Mouse (Mus musculus): Measurements from ENCODE around the gene 2310050C09Rik. TPM values are rescaled to one million over a fixed set of nuclear protein-coding genes. Genes with fewer than 3 reads are reported as not detected.

Gene 2310050C09Rik
- not detected in 2 replicates for polyA plus RNA-seq (2016; fragmentation: Nextera tagmentation; extraction: Ambion mirVana)

- WGBS: 74% methylated on average over 4 of the region's 4 CpGs
- H3K36me3 ChIP-seq: no peaks in the 10 kb centered on the region
Measured at GRCm38 (mm10) chr3:92870116-92870515, at the start of gene 2310050C09Rik. Gene 2310050C09Rik, minus strand, starts transcription at chr3:92870216.

GRCm38 (mm10) chr3:92907571-92907970 lies 37.6 kb upstream of the 2310050C09Rik start:
- no peak for ATAC-seq (ENCODE audit: insufficient number of reproducible peaks, insufficient read depth, low FRiP score, low TSS enrichment)
- H3K4me1 ChIP-seq: no peaks in the 10 kb centered on the region
- no peaks in the 10 kb centered on the region for H3K9me3 ChIP-seq
- no peak overlapping the region for H3K27ac ChIP-seq
- no peak overlapping the region for H3K4me3 ChIP-seq
- no peaks in the 10 kb centered on the region for H3K27me3 ChIP-seq
- 23% methylated on average over 4 of the region's 4 CpGs for WGBS
- no peak overlapping the region for H3K4me2 ChIP-seq (replicated peaks)
- H3K36me3 ChIP-seq: no peaks in the 10 kb centered on the region
- no peak overlapping the region for H3K9ac ChIP-seq

More at GRCm38 (mm10) chr3:92870116-92870515, at the start of gene 2310050C09Rik:
- Histone ChIP-seq H3K9ac (no peak within 1 kb of the TSS), H3K27me3 (no peaks in the 10 kb centered on the region), H3K9me3 (no peaks in the 10 kb centered on the region), H3K4me1 (no peaks in the 10 kb centered on the region), H3K27ac (no peak within 1 kb of the TSS), H3K4me2 (replicated peaks) (no peak within 1 kb of the TSS), H3K4me3 (no peak within 1 kb of the TSS)
- no peak for ATAC-seq (ENCODE audit: insufficient number of reproducible peaks, insufficient read depth, low FRiP score, low TSS enrichment)

GRCm38 (mm10) chr3:92905182-92905581 lies 35.2 kb upstream of the 2310050C09Rik start:
- Histone ChIP-seq H3K4me1 (no peaks in the 10 kb centered on the region), H3K4me2 (replicated peaks) (no peak overlapping the region), H3K4me3 (no peak overlapping the region), H3K27me3 (no peaks in the 10 kb centered on the region), H3K9me3 (no peaks in the 10 kb centered on the region), H3K36me3 (no peaks in the 10 kb centered on the region), H3K27ac (no peak overlapping the region), H3K9ac (no peak overlapping the region)
- ATAC-seq (ENCODE audit: insufficient number of reproducible peaks, insufficient read depth, low FRiP score, low TSS enrichment): no peak
- 50% methylated on average over 3 of the region's 3 CpGs for WGBS

GRCm38 (mm10) chr3:92903640-92904039 lies 33.6 kb upstream of the 2310050C09Rik start:
- Histone ChIP-seq H3K4me3 (no peak overlapping the region), H3K27me3 (no peaks in the 10 kb centered on the region), H3K36me3 (no peaks in the 10 kb centered on the region), H3K4me1 (no peaks in the 10 kb centered on the region), H3K9ac (no peak overlapping the region), H3K27ac (no peak overlapping the region), H3K4me2 (replicated peaks) (no peak overlapping the region), H3K9me3 (no peaks in the 10 kb centered on the region)
- ATAC-seq (ENCODE audit: insufficient number of reproducible peaks, insufficient read depth, low FRiP score, low TSS enrichment): no peak
- WGBS: 34% methylated on average over 4 of the region's 4 CpGs

- Histone ChIP-seq H3K9me3 (no peaks in the 10 kb centered on the region), H3K36me3 (no peaks in the 10 kb centered on the region), H3K4me2 (replicated peaks) (no peak overlapping the region), H3K27ac (no peak overlapping the region), H3K9ac (no peak overlapping the region), H3K4me3 (no peak overlapping the region), H3K4me1 (no peaks in the 10 kb centered on the region), H3K27me3 (no peaks in the 10 kb centered on the region)
- ATAC-seq (ENCODE audit: insufficient number of reproducible peaks, insufficient read depth, low FRiP score, low TSS enrichment): no peak
- WGBS: 21% methylated on average over 3 of the region's 3 CpGs
Measured at GRCm38 (mm10) chr3:92902992-92903391, 33.0 kb upstream of the 2310050C09Rik start.

- Histone ChIP-seq H3K36me3 (no peaks in the 10 kb centered on the region), H3K27ac (no peak overlapping the region), H3K4me2 (replicated peaks) (no peak overlapping the region), H3K27me3 (no peaks in the 10 kb centered on the region), H3K4me1 (no peaks in the 10 kb centered on the region), H3K9ac (no peak overlapping the region), H3K9me3 (no peaks in the 10 kb centered on the region), H3K4me3 (no peak overlapping the region)
- 45% methylated on average over 1 of the region's 1 CpGs for WGBS
- ATAC-seq (ENCODE audit: insufficient number of reproducible peaks, insufficient read depth, low FRiP score, low TSS enrichment): no peak
Measured at GRCm38 (mm10) chr3:92894489-92894888, 24.5 kb upstream of the 2310050C09Rik start.

GRCm38 (mm10) chr3:92894063-92894462 lies 24.0 kb upstream of the 2310050C09Rik start:
- Histone ChIP-seq H3K36me3 (no peaks in the 10 kb centered on the region), H3K4me2 (replicated peaks) (no peak overlapping the region), H3K4me3 (no peak overlapping the region), H3K4me1 (no peaks in the 10 kb centered on the region), H3K9ac (no peak overlapping the region), H3K27me3 (no peaks in the 10 kb centered on the region), H3K27ac (no peak overlapping the region), H3K9me3 (no peaks in the 10 kb centered on the region)
- ATAC-seq (ENCODE audit: insufficient number of reproducible peaks, insufficient read depth, low FRiP score, low TSS enrichment): no peak
- WGBS: 73% methylated on average over 3 of the region's 3 CpGs

- H3K27ac ChIP-seq: no peak overlapping the region
- H3K9me3 ChIP-seq: no peaks in the 10 kb centered on the region
- no peak for ATAC-seq (ENCODE audit: insufficient number of reproducible peaks, insufficient read depth, low FRiP score, low TSS enrichment)
- H3K4me2 ChIP-seq (replicated peaks): no peak overlapping the region
- no peak overlapping the region for H3K9ac ChIP-seq
- H3K4me3 ChIP-seq: no peak overlapping the region
- no peaks in the 10 kb centered on the region for H3K27me3 ChIP-seq
- H3K36me3 ChIP-seq: no peaks in the 10 kb centered on the region
- 86% methylated on average over 3 of the region's 3 CpGs for WGBS
- H3K4me1 ChIP-seq: no peaks in the 10 kb centered on the region
Measured at GRCm38 (mm10) chr3:92874180-92874579, 4.2 kb upstream of the 2310050C09Rik start.

- Histone ChIP-seq H3K27ac (no peak within 1 kb of the TSS), H3K4me3 (no peak within 1 kb of the TSS), H3K9ac (no peak within 1 kb of the TSS), H3K27me3 (no peaks in the 10 kb centered on the region), H3K9me3 (no peaks in the 10 kb centered on the region), H3K36me3 (no peaks in the 10 kb centered on the region), H3K4me2 (replicated peaks) (no peak within 1 kb of the TSS), H3K4me1 (no peaks in the 10 kb centered on the region)
- 83% methylated on average over 3 of the region's 3 CpGs for WGBS
- no peak for ATAC-seq (ENCODE audit: insufficient number of reproducible peaks, insufficient read depth, low FRiP score, low TSS enrichment)
Measured at GRCm38 (mm10) chr3:92851186-92851585, 18.8 kb downstream of the 2310050C09Rik start, which contains the start of gene Lce1l. Gene Lce1l, minus strand, starts transcription at chr3:92851286.

GRCm38 (mm10) chr3:92827108-92827507 lies 42.9 kb downstream of the 2310050C09Rik start, which contains the start of gene Kprp:
Gene Kprp, minus strand, starts transcription at chr3:92827247.
- Histone ChIP-seq H3K27me3 (no peaks in the 10 kb centered on the region), H3K4me3 (no peak within 1 kb of the TSS), H3K36me3 (no peaks in the 10 kb centered on the region), H3K27ac (no peak within 1 kb of the TSS), H3K9ac (no peak within 1 kb of the TSS), H3K9me3 (no peaks in the 10 kb centered on the region), H3K4me2 (replicated peaks) (no peak within 1 kb of the TSS), H3K4me1 (no peaks in the 10 kb centered on the region)
- 59% methylated on average over 1 of the region's 1 CpGs for WGBS
- ATAC-seq (ENCODE audit: insufficient number of reproducible peaks, insufficient read depth, low FRiP score, low TSS enrichment): no peak

- no peaks in the 10 kb centered on the region for H3K4me1 ChIP-seq
- WGBS: 14% methylated on average over 1 of the region's 1 CpGs
- no peak overlapping the region for H3K4me3 ChIP-seq
- no peaks in the 10 kb centered on the region for H3K27me3 ChIP-seq
- ATAC-seq (ENCODE audit: insufficient number of reproducible peaks, insufficient read depth, low FRiP score, low TSS enrichment): no peak
- no peaks in the 10 kb centered on the region for H3K36me3 ChIP-seq
- H3K27ac ChIP-seq: no peak overlapping the region
- no peak overlapping the region for H3K9ac ChIP-seq
- H3K9me3 ChIP-seq: no peaks in the 10 kb centered on the region
- no peak overlapping the region for H3K4me2 ChIP-seq (replicated peaks)
Measured at GRCm38 (mm10) chr3:92825808-92826207, 44.2 kb downstream of the 2310050C09Rik start.
